8 mouse cellular contexts compared by ENCODE assay signal in genomic region chr2:165364334-165365091, GRCm38 (mm10). TPM values are rescaled to one million over a fixed set of nuclear protein-coding genes. Genes with fewer than 3 reads are reported as not detected.
A peak's percentile ranks its signal among the peaks of the same experiment; 100 is the strongest.
DNase-seq lines count a peak whose midpoint lies in the region; ATAC-seq and TF ChIP-seq lines count a peak whose summit lies in the region.

No protein-coding gene starts in this region.

- ATAC-seq in forebrain, embryonic 13.5 days = peak; percentile 39; the same call in 1 of the 2 replicates
- peak; percentile 63 for ATAC-seq in hindbrain, postnatal 0 days
- peak; percentile 16; the same call in 1 of the 2 replicates for ATAC-seq in neural tube, embryonic 11.5 days (ENCODE audit: insufficient read depth, low FRiP score, low TSS enrichment)
- no peak for ATAC-seq in activated CD4-positive, CD25-positive, alpha-beta regulatory T cell, adult 4 months

- H3K4me2 ChIP-seq in forebrain, embryonic 13.5 days = peak overlapping the region; percentile 36
- peak overlapping the region; percentile 13; the same call in 1 of the 2 replicates for H3K4me2 ChIP-seq in hindbrain, postnatal 0 days (ENCODE audit: low read depth, low read length)
- peak overlapping the region; percentile 27; the same call in 1 of the 2 replicates for H3K4me2 ChIP-seq in neural tube, embryonic 11.5 days (ENCODE audit: low read depth)

- peaks cover 21% of the 10 kb centered on the region for H3K4me1 ChIP-seq in forebrain, embryonic 13.5 days
- H3K4me1 ChIP-seq in hindbrain, postnatal 0 days (ENCODE audit: insufficient read depth, low read length) = no peaks in the 10 kb centered on the region
- H3K4me1 ChIP-seq in liver, adult 2 months (ENCODE audit: control insufficient read depth, insufficient read depth, low read length) = peaks cover 2% of the 10 kb centered on the region; the same call in 1 of the 2 replicates
- peaks cover 5% of the 10 kb centered on the region; the same call in 1 of the 2 replicates for H3K4me1 ChIP-seq in neural tube, embryonic 11.5 days (ENCODE audit: control insufficient read depth, insufficient read depth, low read length)

- H3K79me2 ChIP-seq in liver, adult 2 months (ENCODE audit: control insufficient read depth, insufficient read depth, low read length) = no peaks in the 10 kb centered on the region

- peak; percentile 98 for TF ChIP-seq CTCF in hindbrain, postnatal 0 days (IDR thresholded peaks at IDR 0.05; ENCODE audit: low read depth)
- peak; percentile 85 for TF ChIP-seq CTCF in liver, adult 2 months (IDR thresholded peaks at IDR 0.05; ENCODE audit: low read depth, low read length)

- H3K9me3 ChIP-seq in forebrain, embryonic 13.5 days (replicated peaks) = no peaks in the 10 kb centered on the region
- no peaks in the 10 kb centered on the region for H3K9me3 ChIP-seq in hindbrain, postnatal 0 days (ENCODE audit: low read length)
- no peaks in the 10 kb centered on the region for H3K9me3 ChIP-seq in neural tube, embryonic 11.5 days (ENCODE audit: control insufficient read depth, low read length)

- 15% methylated on average over 21 of the region's 21 CpGs for WGBS in forebrain, embryonic 13.5 days
- WGBS in hindbrain, postnatal 0 days = 11% methylated on average over 21 of the region's 21 CpGs
- 13% methylated on average over 21 of the region's 21 CpGs for WGBS in liver, adult 2 months
- WGBS in neural tube, embryonic 11.5 days = 14% methylated on average over 21 of the region's 21 CpGs

- no peak overlapping the region for H3K27ac ChIP-seq in forebrain, embryonic 13.5 days
- no peak overlapping the region for H3K27ac ChIP-seq in hindbrain, postnatal 0 days
- no peak overlapping the region for H3K27ac ChIP-seq in liver, adult 2 months (replicated peaks; ENCODE audit: insufficient read depth, low read depth, low read length)
- no peak overlapping the region for H3K27ac ChIP-seq in neural tube, embryonic 11.5 days (ENCODE audit: low read depth, low read length)

- H3K4me3 ChIP-seq in forebrain, embryonic 13.5 days = no peak overlapping the region
- no peak overlapping the region for H3K4me3 ChIP-seq in hindbrain, postnatal 0 days (ENCODE audit: low read length)
- H3K4me3 ChIP-seq in liver, adult 2 months (ENCODE audit: insufficient read depth, low read depth, low read length) = no peak overlapping the region
- H3K4me3 ChIP-seq in neural tube, embryonic 11.5 days (ENCODE audit: low read depth, low read length) = no peak overlapping the region

- TF ChIP-seq POLR2A in liver, adult 2 months (IDR thresholded peaks at IDR 0.05; ENCODE audit: extremely low read depth, insufficient read depth, low read length) = no peak

- H3K36me3 ChIP-seq in forebrain, embryonic 13.5 days (ENCODE audit: poor library complexity, severe bottlenecking) = no peaks in the 10 kb centered on the region
- no peaks in the 10 kb centered on the region for H3K36me3 ChIP-seq in hindbrain, postnatal 0 days (ENCODE audit: insufficient read depth, low read length)
- H3K36me3 ChIP-seq in liver, adult 2 months (ENCODE audit: control insufficient read depth, insufficient read depth, low read length) = no peaks in the 10 kb centered on the region
- no peaks in the 10 kb centered on the region for H3K36me3 ChIP-seq in neural tube, embryonic 11.5 days (ENCODE audit: control insufficient read depth, insufficient read depth, low read length)

- peak; percentile 48 for DNase-seq in urinary bladder, postnatal 14 days (ENCODE audit: low spot score)
- DNase-seq in urinary bladder, adult 2 months (ENCODE audit: low spot score) = no peak
- DNase-seq in cerebellum, adult 11 months = peak; percentile 57
- DNase-seq in hindbrain, postnatal 0 days (ENCODE audit: low spot score) = peak; percentile 86
- peak; percentile 5 for DNase-seq in liver, adult 2 months (ENCODE audit: extremely low read depth, low read depth, low spot score)
- DNase-seq in neural tube, embryonic 11.5 days (ENCODE audit: low spot score) = peak; percentile 86

- H3K27me3 ChIP-seq in forebrain, embryonic 13.5 days = no peaks in the 10 kb centered on the region
- H3K27me3 ChIP-seq in hindbrain, postnatal 0 days (ENCODE audit: insufficient read depth, low read length) = no peaks in the 10 kb centered on the region
- 0 out of 2 replicates have a peak, but pooled peaks cover 3% of the 10 kb centered on the region for H3K27me3 ChIP-seq in liver, adult 2 months (ENCODE audit: control insufficient read depth, insufficient read depth, low read length)
- no peaks in the 10 kb centered on the region for H3K27me3 ChIP-seq in neural tube, embryonic 11.5 days (ENCODE audit: control insufficient read depth, insufficient read depth, low read length)

- H3K9ac ChIP-seq in forebrain, embryonic 13.5 days = no peak overlapping the region
- H3K9ac ChIP-seq in hindbrain, postnatal 0 days (replicated peaks; ENCODE audit: low read length) = no peak overlapping the region
- H3K9ac ChIP-seq in liver, adult 2 months (ENCODE audit: low read depth, low read length) = no peak overlapping the region; the same call in 1 of the 2 replicates
- H3K9ac ChIP-seq in neural tube, embryonic 11.5 days (ENCODE audit: low read length) = no peak overlapping the region

RNA-seq across cellular contexts. Expression of gene Zfp663, which starts 4.0 kb away (rescaled TPM):
- polyA plus RNA-seq in urinary bladder, adult 2 months (2012; rRNA removed) = 0.01 TPM in 1 of 2 replicates, not detected in the other
- 5.7 and 6.1 TPM in 2 replicates for polyA plus RNA-seq in forebrain, embryonic 13.5 days (2015; fragmentation: Nextera tagmentation; extraction: Ambion mirVana)
- total RNA-seq in hindbrain, postnatal 0 days (2014; rRNA removed) = 0.47 and 3.8 TPM in 2 replicates
- polyA plus RNA-seq in hindbrain, postnatal 0 days (2015; fragmentation: Nextera tagmentation; extraction: Ambion mirVana) = 2.2 and 2.3 TPM in 2 replicates
- not detected in 2 replicates for total RNA-seq in liver, adult 2 months (2014; rRNA removed)
- not detected in 2 replicates for polyA plus RNA-seq in liver, adult 2 months (2012; rRNA removed)
- polyA plus RNA-seq in neural tube, embryonic 11.5 days (2014; fragmentation: Nextera tagmentation; extraction: Ambion mirVana) = 5.1 and 6.1 TPM in 2 replicates
- not detected for polyA plus RNA-seq in activated CD4-positive, CD25-positive, alpha-beta regulatory T cell, adult 4 months (2017; shearing (Covaris generic))

RNA-seq across cellular contexts. Expression of gene Zfp334, which starts 23.5 kb away (rescaled TPM):
- 2.7 and 3.4 TPM in 2 replicates for polyA plus RNA-seq in urinary bladder, adult 2 months (2012; rRNA removed)
- 13.6 and 15.5 TPM in 2 replicates for polyA plus RNA-seq in forebrain, embryonic 13.5 days (2015; fragmentation: Nextera tagmentation; extraction: Ambion mirVana)
- total RNA-seq in hindbrain, postnatal 0 days (2014; rRNA removed) = 14.8 and 16.4 TPM in 2 replicates
- 3.7 and 3.9 TPM in 2 replicates for polyA plus RNA-seq in hindbrain, postnatal 0 days (2015; fragmentation: Nextera tagmentation; extraction: Ambion mirVana)
- total RNA-seq in liver, adult 2 months (2014; rRNA removed) = 0.65 and 0.74 TPM in 2 replicates
- polyA plus RNA-seq in liver, adult 2 months (2012; rRNA removed) = 0.46 and 0.50 TPM in 2 replicates
- polyA plus RNA-seq in neural tube, embryonic 11.5 days (2014; fragmentation: Nextera tagmentation; extraction: Ambion mirVana) = 22.2 and 23.0 TPM in 2 replicates
- under 1 TPM in 1 of 2 experiments, not detected in 1; 0.08 TPM for polyA plus RNA-seq in activated CD4-positive, CD25-positive, alpha-beta regulatory T cell, adult 4 months (2017; shearing (Covaris generic))

RNA-seq across cellular contexts. Expression of gene Ocstamp, which starts 35.7 kb away (rescaled TPM):
- 0.01 and 0.03 TPM in 2 replicates for polyA plus RNA-seq in urinary bladder, adult 2 months (2012; rRNA removed)
- polyA plus RNA-seq in forebrain, embryonic 13.5 days (2015; fragmentation: Nextera tagmentation; extraction: Ambion mirVana) = not detected in 2 replicates
- 0.05 TPM in 1 of 2 replicates, not detected in the other for total RNA-seq in hindbrain, postnatal 0 days (2014; rRNA removed)
- polyA plus RNA-seq in hindbrain, postnatal 0 days (2015; fragmentation: Nextera tagmentation; extraction: Ambion mirVana) = 0.05 TPM in 1 of 2 replicates, not detected in the other
- 0.07 and 0.28 TPM in 2 replicates for total RNA-seq in liver, adult 2 months (2014; rRNA removed)
- polyA plus RNA-seq in liver, adult 2 months (2012; rRNA removed) = 0.81 and 0.83 TPM in 2 replicates
- polyA plus RNA-seq in neural tube, embryonic 11.5 days (2014; fragmentation: Nextera tagmentation; extraction: Ambion mirVana) = not detected in 2 replicates
- not detected for polyA plus RNA-seq in activated CD4-positive, CD25-positive, alpha-beta regulatory T cell, adult 4 months (2017; shearing (Covaris generic))

RNA-seq across cellular contexts. Expression of gene Elmo2, which starts 38.2 kb away (rescaled TPM):
- 33.8 and 36.2 TPM in 2 replicates for polyA plus RNA-seq in urinary bladder, adult 2 months (2012; rRNA removed)
- 90.5 and 101 TPM in 2 replicates for polyA plus RNA-seq in forebrain, embryonic 13.5 days (2015; fragmentation: Nextera tagmentation; extraction: Ambion mirVana)
- total RNA-seq in hindbrain, postnatal 0 days (2014; rRNA removed) = 99.4 and 105 TPM in 2 replicates
- 68.9 and 71.8 TPM in 2 replicates for polyA plus RNA-seq in hindbrain, postnatal 0 days (2015; fragmentation: Nextera tagmentation; extraction: Ambion mirVana)
- 5.2 and 7.0 TPM in 2 replicates for total RNA-seq in liver, adult 2 months (2014; rRNA removed)
- polyA plus RNA-seq in liver, adult 2 months (2012; rRNA removed) = 10.9 and 17.5 TPM in 2 replicates
- 89.0 and 97.7 TPM in 2 replicates for polyA plus RNA-seq in neural tube, embryonic 11.5 days (2014; fragmentation: Nextera tagmentation; extraction: Ambion mirVana)
- polyA plus RNA-seq in activated CD4-positive, CD25-positive, alpha-beta regulatory T cell, adult 4 months (2017; shearing (Covaris generic)) = 10 to 100 TPM; 30.4 to 35.4 TPM
